Mouse (Mus musculus): ENCODE measurements at regions not wholly inside any gene's neighbourhood (a gene's known extent, or its start where the extent isn't known, plus 50 kb on each side); places are given as distances from the start of the nearest gene placed in this dataset.

- TF ChIP-seq CTCF (IDR thresholded peaks at IDR 0.05 in 2 of 3, conservative IDR thresholded peaks at IDR 0.05 in 1 of 3; ENCODE audit: control insufficient read depth in 1 of 3, insufficient read depth in 1 of 3, low read depth in 2 of 3, low read length in 3 of 3, poor library complexity in 1 of 3, severe bottlenecking in 1 of 3) (no peak), CHD2 (IDR thresholded peaks at IDR 0.05; ENCODE audit: low read length) (no peak), POLR2A (IDR thresholded peaks at IDR 0.05; ENCODE audit: control insufficient read depth in 1 of 2, insufficient read depth in 1 of 2, low read depth in 1 of 2, low read length in 2 of 2, poor library complexity in 1 of 2) (no peak), E2F4 (IDR thresholded peaks at IDR 0.05; ENCODE audit: borderline replicate concordance, low read depth, low read length) (no peak), EP300 (IDR thresholded peaks at IDR 0.05; ENCODE audit: low read depth in 1 of 2, low read length in 2 of 2) (no peak), NRF1 (IDR thresholded peaks at IDR 0.05; ENCODE audit: insufficient read depth, low read depth, low read length, poor library complexity, severe bottlenecking) (no peak)
These were observed 375.6 kb upstream of the Clnk start for GRCm38 (mm10) chr5:39252206-39252605.
